Mouse (Mus musculus) stomach, embryonic 14.5 days (tissue): ENCODE measurements around the gene Ap3s2. TPM values are rescaled to one million over a fixed set of nuclear protein-coding genes. Genes with fewer than 3 reads are reported as not detected.

Source experiments
- ATAC-seq: fragments of 200-750 bp; cut with Nextera tagmentation; 2 replicates; pipeline ENCODE4 v1.8.0; 2017; ENCODE audit warnings: low read depth, moderate TSS enrichment; ENCODE audit not compliant: insufficient number of reproducible peaks, insufficient read depth, low FRiP score
- H3K27ac ChIP-seq: fragments of 300-500 bp; sonication (generic); 2 replicates; pipeline ENCODE4 v1.5.1; 2014; ENCODE audit warnings: mild to moderate bottlenecking, low read length, moderate library complexity, mixed read lengths
- H3K27me3 ChIP-seq: fragments of 300-500 bp; sonication (generic); 2 replicates; pipeline ENCODE4 v1.6.1; 2014; ENCODE audit warnings: low read length, control low read depth, mixed read lengths; ENCODE audit not compliant: control insufficient read depth, insufficient read depth
- H3K36me3 ChIP-seq: fragments of 300-500 bp; sonication (generic); 2 replicates; pipeline ENCODE4 v1.6.1; 2014; ENCODE audit warnings: mild to moderate bottlenecking, control low read depth, low read length, moderate library complexity, mixed read lengths; ENCODE audit not compliant: control insufficient read depth, insufficient read depth
- H3K4me1 ChIP-seq: fragments of 300-500 bp; sonication (generic); 2 replicates; pipeline ENCODE4 v1.6.1; 2014; ENCODE audit warnings: low read length, control low read depth, mixed read lengths; ENCODE audit not compliant: control insufficient read depth, insufficient read depth
- H3K4me2 ChIP-seq: fragments of 300-500 bp; sonication (generic); replicated peaks from 2 replicates; pipeline ENCODE4 v1.6.1; 2014; ENCODE audit warnings: low read depth, low read length, control low read depth
- H3K4me3 ChIP-seq: fragments of 300-500 bp; sonication (generic); 2 replicates; pipeline ENCODE4 v1.5.1; 2014; ENCODE audit warnings: low read depth, low read length, control low read depth
- H3K9ac ChIP-seq: fragments of 300-500 bp; sonication (generic); replicated peaks from 2 replicates; pipeline ENCODE4 v1.6.1; 2014; ENCODE audit warnings: low read depth, mild to moderate bottlenecking, control low read depth, low read length, moderate library complexity, mixed read lengths
- H3K9me3 ChIP-seq: fragments of 300-500 bp; sonication (generic); 2 replicates; pipeline ENCODE4 v1.6.1; 2016; ENCODE audit warnings: low read depth, low read length, control low read depth; ENCODE audit not compliant: control insufficient read depth
- WGBS: fragments of 180-500 bp; shearing (Covaris S2); extraction: QIAGEN DNeasy Blood & Tissue Kit; methylation state at CpG from one replicate; pipeline ENCODE4 v1.1.7; 2014; 5-methylcytosine and 5-hydroxymethylcytosine counted together
- polyA plus RNA-seq: library from polyadenylated mRNA; unstranded; fragments of >200 nt; fragmentation: Nextera tagmentation; extraction: Ambion mirVana; gene quantifications from 2 replicates; pipeline ENCODE4 v1.2.1, GENCODE M21; 2014

Gene Ap3s2
- polyA plus RNA-seq, 1 experiment from 2014 or later = 34.0 TPM

DNA sequence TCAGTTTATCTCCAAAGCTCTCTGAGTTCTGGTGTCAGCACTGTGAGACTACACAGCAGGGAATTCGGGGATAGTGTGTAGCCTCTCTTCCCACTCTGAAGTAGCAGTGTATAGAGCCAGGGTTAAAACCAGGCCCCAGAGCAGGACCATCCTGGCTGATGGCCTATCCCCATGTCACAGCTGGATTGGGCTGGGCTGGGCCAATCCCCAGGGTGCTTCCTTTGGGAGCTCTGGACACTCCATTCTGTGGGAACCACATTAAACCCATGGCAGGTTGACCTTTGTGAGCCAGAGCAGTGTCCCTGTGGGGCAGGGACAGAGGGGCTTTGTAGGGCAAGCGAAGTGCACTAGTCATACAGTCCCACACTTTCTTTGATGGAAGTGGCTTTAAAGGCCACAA lies 74.1 kb downstream of the Ap3s2 start:
- H3K4me1 ChIP-seq = 0 out of 2 replicates have a peak, but pooled peaks cover 13% of the 10 kb centered on the region
- H3K9me3 ChIP-seq = no peaks in the 10 kb centered on the region
- WGBS = 77% methylated on average over 2 of the region's 2 CpGs
- no peaks in the 10 kb centered on the region for H3K27me3 ChIP-seq
- H3K27ac ChIP-seq = no peak overlapping the region
- H3K4me2 ChIP-seq = no peak overlapping the region
- no peak overlapping the region for H3K9ac ChIP-seq
- no peak overlapping the region for H3K4me3 ChIP-seq
- ATAC-seq = no peak
- no peaks in the 10 kb centered on the region for H3K36me3 ChIP-seq

DNA sequence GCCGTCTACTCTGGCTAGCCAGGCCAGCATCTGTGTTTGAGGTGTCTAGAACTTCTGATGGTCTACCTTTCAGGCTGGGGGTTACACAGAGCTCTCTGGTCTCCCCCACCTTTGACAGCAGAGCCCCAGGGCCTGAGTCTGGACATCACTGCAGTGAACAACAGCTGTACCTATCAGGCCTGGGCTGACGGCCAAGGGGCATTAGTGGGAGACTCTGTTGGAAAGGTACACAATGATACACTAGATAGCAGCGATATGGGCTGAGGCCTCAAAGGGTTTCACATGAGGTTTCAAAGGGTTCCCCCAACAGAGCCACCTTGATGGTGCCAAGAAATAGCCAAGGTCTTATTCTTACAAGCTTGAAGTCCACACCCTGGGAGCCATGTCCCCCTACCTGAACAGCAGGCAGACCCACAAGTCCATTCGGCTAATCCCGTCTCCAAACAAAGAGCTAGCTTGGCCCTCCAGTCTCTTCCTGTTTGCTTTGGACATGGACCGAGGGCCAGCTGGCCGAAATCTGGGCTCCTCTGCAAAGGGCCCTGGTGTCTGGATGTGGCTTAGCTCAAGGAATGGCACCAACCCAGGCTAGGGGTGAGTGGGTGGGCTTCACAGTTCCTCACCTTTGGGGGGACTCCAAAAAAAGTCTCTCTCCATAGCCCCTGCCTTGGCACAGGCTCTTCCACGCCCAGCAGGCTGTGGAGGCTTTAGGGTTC lies 76.2 kb downstream of the Ap3s2 start:
- Histone ChIP-seq H3K27me3 (no peaks in the 10 kb centered on the region), H3K4me3 (no peak overlapping the region), H3K4me1 (0 out of 2 replicates have a peak, but pooled peaks cover 12% of the 10 kb centered on the region), H3K4me2 (no peak overlapping the region), H3K27ac (peak overlapping the region; percentile 21; the same call in 1 of the 2 replicates), H3K9ac (no peak overlapping the region), H3K36me3 (no peaks in the 10 kb centered on the region), H3K9me3 (no peaks in the 10 kb centered on the region)
- peak; percentile 35; the same call in 1 of the 2 replicates for ATAC-seq
- WGBS = 64% methylated on average over 8 of the region's 8 CpGs

DNA sequence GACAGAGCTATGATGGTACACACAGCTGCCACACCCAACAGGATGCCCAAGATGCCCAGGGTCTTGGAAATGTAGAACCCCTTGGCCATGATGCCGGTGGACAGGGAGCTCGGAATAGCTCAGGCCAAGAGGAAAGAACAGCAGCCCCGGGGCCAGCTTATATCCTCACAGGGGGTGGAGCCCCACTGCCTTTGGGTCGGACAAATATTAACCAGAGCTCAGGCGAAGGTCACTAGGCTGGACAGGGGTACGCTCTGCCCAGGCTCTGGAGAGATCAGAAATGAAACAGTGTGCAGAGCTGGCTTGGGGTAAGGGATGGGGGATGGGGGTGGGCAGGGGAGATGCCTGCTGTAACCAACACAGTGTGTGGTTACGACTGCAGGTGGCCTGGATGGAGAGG lies 78.3 kb downstream of the Ap3s2 start:
- 53% methylated on average over 7 of the region's 7 CpGs for WGBS
- H3K27ac ChIP-seq = no peak overlapping the region
- ATAC-seq = peak; percentile 53

GRCm38 (mm10) chr7:79837247-79837646 lies 83.2 kb downstream of the Ap3s2 start:
- Histone ChIP-seq H3K9ac (no peak overlapping the region), H3K4me2 (no peak overlapping the region), H3K4me1 (no peaks in the 10 kb centered on the region), H3K27ac (no peak overlapping the region), H3K36me3 (no peaks in the 10 kb centered on the region; the same call in 1 of the 2 replicates), H3K4me3 (no peak overlapping the region), H3K27me3 (no peaks in the 10 kb centered on the region), H3K9me3 (no peaks in the 10 kb centered on the region)
- ATAC-seq = no peak
- 56% methylated on average over 2 of the region's 2 CpGs for WGBS

More for the DNA sequence above, 78.3 kb downstream of the Ap3s2 start:
- Histone ChIP-seq H3K4me1 (0 out of 2 replicates have a peak, but pooled peaks cover 10% of the 10 kb centered on the region), H3K36me3 (no peaks in the 10 kb centered on the region), H3K27me3 (no peaks in the 10 kb centered on the region), H3K4me2 (no peak overlapping the region), H3K9me3 (no peaks in the 10 kb centered on the region), H3K4me3 (no peak overlapping the region), H3K9ac (no peak overlapping the region)

GRCm38 (mm10) chr7:79835196-79835595 lies 85.3 kb downstream of the Ap3s2 start:
- Histone ChIP-seq H3K27me3 (no peaks in the 10 kb centered on the region), H3K9me3 (no peaks in the 10 kb centered on the region), H3K9ac (no peak overlapping the region), H3K27ac (no peak overlapping the region), H3K4me3 (no peak overlapping the region), H3K4me1 (no peaks in the 10 kb centered on the region), H3K36me3 (no peaks in the 10 kb centered on the region; the same call in 1 of the 2 replicates), H3K4me2 (no peak overlapping the region)
- 94% methylated on average over 6 of the region's 6 CpGs for WGBS
- no peak for ATAC-seq

GRCm38 (mm10) chr7:79832980-79833379 lies 87.5 kb downstream of the Ap3s2 start:
- Histone ChIP-seq H3K9ac (no peak overlapping the region), H3K4me1 (no peaks in the 10 kb centered on the region), H3K4me2 (no peak overlapping the region), H3K27ac (no peak overlapping the region), H3K9me3 (no peaks in the 10 kb centered on the region), H3K4me3 (no peak overlapping the region), H3K27me3 (no peaks in the 10 kb centered on the region), H3K36me3 (no peaks in the 10 kb centered on the region; the same call in 1 of the 2 replicates)
- peak; percentile 56; the same call in 1 of the 2 replicates for ATAC-seq

DNA sequence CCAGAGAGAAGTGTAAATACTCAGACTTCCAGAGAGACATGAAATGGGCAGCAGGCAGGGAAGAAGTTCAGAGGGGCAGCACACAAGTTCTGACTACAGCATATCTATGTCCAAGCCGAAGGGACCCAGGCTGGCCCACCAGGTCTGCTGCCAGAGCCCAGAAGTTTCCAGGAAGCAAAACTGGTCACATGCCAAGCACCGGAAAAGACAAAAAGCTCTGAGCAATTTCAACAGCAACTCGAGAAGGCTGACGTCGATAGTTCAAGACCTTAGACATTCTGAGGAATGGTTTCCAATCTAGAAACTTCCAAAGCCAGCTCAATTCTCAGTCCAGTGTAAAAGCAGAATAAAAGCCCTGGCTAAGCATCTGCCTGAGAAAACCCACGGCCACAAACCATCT lies 88.9 kb downstream of the Ap3s2 start:
- no peaks in the 10 kb centered on the region; the same call in 1 of the 2 replicates for H3K36me3 ChIP-seq
- no peak overlapping the region for H3K4me2 ChIP-seq
- no peak overlapping the region for H3K27ac ChIP-seq
- no peaks in the 10 kb centered on the region for H3K4me1 ChIP-seq
- H3K9me3 ChIP-seq = no peaks in the 10 kb centered on the region
- WGBS = 64% methylated on average over 6 of the region's 6 CpGs
- no peaks in the 10 kb centered on the region for H3K27me3 ChIP-seq
- H3K4me3 ChIP-seq = no peak overlapping the region
- H3K9ac ChIP-seq = no peak overlapping the region
- ATAC-seq = no peak

- H3K27ac ChIP-seq = no peak overlapping the region
- 54% methylated on average over 6 of the region's 6 CpGs for WGBS
- no peaks in the 10 kb centered on the region for H3K4me1 ChIP-seq
Measured at GRCm38 (mm10) chr7:79831145-79831544, 89.3 kb downstream of the Ap3s2 start.

More at GRCm38 (mm10) chr7:79831145-79831544, 89.3 kb downstream of the Ap3s2 start:
- Histone ChIP-seq H3K36me3 (no peaks in the 10 kb centered on the region; the same call in 1 of the 2 replicates), H3K27me3 (no peaks in the 10 kb centered on the region), H3K9ac (no peak overlapping the region), H3K9me3 (no peaks in the 10 kb centered on the region), H3K4me3 (no peak overlapping the region), H3K4me2 (no peak overlapping the region)
- ATAC-seq = no peak
